Mouse (Mus musculus) thymus, postnatal 10 days (tissue): ENCODE data around the gene Hist1h4j.

ENCODE experiments used
- DNase-seq, 2 experiments: peaks; one replicate each; pipeline ENCODE4 v3.0.0; 2021; ENCODE audit warnings: low spot score in 2 of 2

The Hist1h4j gene

GRCm38 (mm10) chr13:21722993-21723836 lies 11.6 kb upstream of the Hist1h4j start:
- no peak for DNase-seq

- no peak for DNase-seq
These were observed 6.8 kb upstream of the Hist1h4j start for GRCm38 (mm10) chr13:21727948-21728572.

- no peak for DNase-seq
These were observed 5.3 kb upstream of the Hist1h4j start for GRCm38 (mm10) chr13:21729544-21729943.

GRCm38 (mm10) chr13:21733466-21733865 lies 1.4 kb upstream of the Hist1h4j start:
- peak in 1 of 2 experiments; percentile 32 for DNase-seq

GRCm38 (mm10) chr13:21734010-21734905 lies 606 bp upstream of the Hist1h4j start:
- DNase-seq, result peak; percentile 66 to 87

- DNase-seq, result no peak
These were observed 10.1 kb downstream of the Hist1h4j start for GRCm38 (mm10) chr13:21745006-21745405.

- no peak for DNase-seq
These were observed 14.7 kb downstream of the Hist1h4j start for GRCm38 (mm10) chr13:21749387-21750158.

- peak; percentile 95 to 98 for DNase-seq
These were observed 15.5 kb downstream of the Hist1h4j start, which contains the start of gene Hist1h4k for GRCm38 (mm10) chr13:21750159-21751017. Gene Hist1h4k (minus strand): TSS chr13:21750505.

- DNase-seq, result no peak
These were observed 16.6 kb downstream of the Hist1h4j start for GRCm38 (mm10) chr13:21751417-21751816.

GRCm38 (mm10) chr13:21751827-21752226 lies 17.0 kb downstream of the Hist1h4j start:
- DNase-seq, result no peak

GRCm38 (mm10) chr13:21752356-21752755 lies 17.5 kb downstream of the Hist1h4j start:
- no peak for DNase-seq

GRCm38 (mm10) chr13:21753051-21753523 lies 18.2 kb downstream of the Hist1h4j start:
- DNase-seq, result no peak

- DNase-seq, result peak; percentile 75 to 78
These were observed 18.8 kb downstream of the Hist1h4j start, which contains the start of the genes Hist1h2ak and Hist1h2bn for GRCm38 (mm10) chr13:21753524-21754285. Gene Hist1h2ak (minus strand): TSS chr13:21753827. Gene Hist1h2bn (plus strand): TSS chr13:21754123.

GRCm38 (mm10) chr13:21754294-21755001 lies 19.6 kb downstream of the Hist1h4j start:
- peak in 1 of 2 experiments; percentile 40 for DNase-seq

- DNase-seq, result no peak
These were observed 20.8 kb downstream of the Hist1h4j start for GRCm38 (mm10) chr13:21755707-21756106.

- DNase-seq, result peak; percentile 74
These were observed 44.2 kb downstream of the Hist1h4j start for GRCm38 (mm10) chr13:21778814-21779766.
